Mouse (Mus musculus) liver, embryonic 14.5 days (tissue): Measurements from ENCODE around the gene Kalrn. TPM values are rescaled to one million over a fixed set of nuclear protein-coding genes. Genes with fewer than 3 reads are reported as not detected.
A peak's percentile ranks its signal among the peaks of the same experiment; 100 is the strongest.

Experiments used
- ATAC-seq: fragments of 200-750 bp; cut with Nextera tagmentation; 2 replicates; pipeline ENCODE4 v1.8.0; 2017; ENCODE audit warnings: moderate number of reproducible peaks, mild to moderate bottlenecking, moderate library complexity; ENCODE audit not compliant: insufficient read depth
- DNase-seq, 3 experiments: peaks; one replicate each; pipeline ENCODE4 v3.0.0-alpha.2; 2012 to 2013; ENCODE audit warnings: low read depth in 3 of 3, low spot score in 3 of 3
- H3K27ac ChIP-seq: fragments of 300-500 bp; sonication (generic); 2 replicates; pipeline ENCODE4 v1.5.1; 2014; ENCODE audit warnings: moderate library complexity, mild to moderate bottlenecking, control low read depth, inconsistent platforms
- H3K27me3 ChIP-seq: fragments of 300-500 bp; sonication (generic); 2 replicates; pipeline ENCODE4 v1.6.1; 2014; ENCODE audit warnings: mild to moderate bottlenecking, low read length, moderate library complexity; ENCODE audit not compliant: control insufficient read depth, insufficient read depth
- H3K36me3 ChIP-seq: fragments of 300-500 bp; sonication (generic); replicated peaks from 2 replicates; pipeline ENCODE4 v1.6.1; 2014; ENCODE audit warnings: low read depth; ENCODE audit not compliant: control insufficient read depth, insufficient read depth
- H3K4me1 ChIP-seq, 2 experiments: fragments of 200-500 bp in 1 of 2; fragments of 300-500 bp in 1 of 2; sonication (generic) in 1 of 2; replicated peaks; 2 replicates each; pipeline ENCODE4 v1.6.1; 2012 to 2014; ENCODE audit warnings: antibody characterized with exemption in 1 of 2, inconsistent platforms in 1 of 2, low read length in 1 of 2; ENCODE audit not compliant: control insufficient read depth in 2 of 2, insufficient read depth in 2 of 2
- H3K4me2 ChIP-seq: fragments of 300-500 bp; sonication (generic); 2 replicates; pipeline ENCODE4 v1.6.1; 2014; ENCODE audit warnings: low read depth, mild to moderate bottlenecking, control low read depth, moderate library complexity
- H3K4me3 ChIP-seq, 2 experiments: fragments of 200-500 bp in 1 of 2; fragments of 300-500 bp in 1 of 2; sonication (generic) in 1 of 2; 2 replicates each; pipeline ENCODE4 v1.5.1; 2012 to 2014; ENCODE audit warnings: low read depth in 2 of 2, low read length in 2 of 2, mild to moderate bottlenecking in 2 of 2, control low read depth in 1 of 2, inconsistent platforms in 1 of 2, moderate library complexity in 1 of 2; ENCODE audit not compliant: insufficient read depth in 1 of 2
- H3K9ac ChIP-seq: fragments of 300-500 bp; sonication (generic); replicated peaks from 2 replicates; pipeline ENCODE4 v1.6.1; 2014; ENCODE audit warnings: mild to moderate bottlenecking, control low read depth, moderate library complexity
- H3K9me3 ChIP-seq: fragments of 300-500 bp; sonication (generic); 2 replicates; pipeline ENCODE4 v1.6.1; 2016; ENCODE audit warnings: low read length, mixed read lengths; ENCODE audit not compliant: control insufficient read depth
- CTCF ChIP-seq: IDR thresholded peaks from 2 replicates; pipeline ENCODE4 v1.5.1; 2016; ENCODE audit warnings: antibody characterized with exemption, low read depth, control low read depth
- EP300 ChIP-seq: IDR thresholded peaks from 2 replicates; pipeline ENCODE4 v1.6.1; 2016; ENCODE audit warnings: antibody characterized with exemption, low read depth
- WGBS: fragments of 180-500 bp; shearing (Covaris S2); extraction: QIAGEN DNeasy Blood & Tissue Kit; methylation state at CpG from one replicate; pipeline ENCODE4 v1.1.7; 2014; ENCODE audit not compliant: insufficient replicate concordance; 5-methylcytosine and 5-hydroxymethylcytosine counted together
- polyA plus RNA-seq, 2 experiments: library from polyadenylated mRNA; depleted of rRNA in 1 of 2; stranded (reverse) in 1 of 2; unstranded in 1 of 2; fragments of >200 nt; fragmentation: Nextera tagmentation in 1 of 2; extraction: Ambion mirVana in 1 of 2; gene quantifications; 2 replicates each; pipeline versions ENCODE4 v1.2.1 to v1.2.3; 2012 to 2014

Gene Kalrn
- polyA plus RNA-seq, 2 experiments = 7.2 to 8.5 TPM

DNA sequence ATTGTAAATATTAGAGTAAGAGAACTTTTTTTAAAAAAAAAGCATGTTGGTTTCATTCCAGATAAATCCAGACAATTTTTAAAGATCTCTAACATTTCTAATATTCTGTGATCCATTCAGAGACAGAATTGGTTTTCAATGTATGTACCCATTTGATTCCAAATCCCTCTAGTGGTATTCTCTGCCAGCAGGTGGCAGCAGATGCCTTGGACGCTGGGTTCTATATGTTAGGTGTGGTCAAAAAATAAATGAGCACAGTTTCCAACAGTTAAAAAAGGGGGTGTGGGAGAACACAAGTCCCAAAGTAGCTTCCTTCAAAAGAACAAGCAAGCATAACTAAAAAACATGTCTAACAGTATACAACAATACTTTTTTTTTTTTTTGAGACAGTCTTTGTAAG, 41.8 kb downstream of the Kalrn start:
- Histone ChIP-seq H3K4me2 (no peak overlapping the region), H3K36me3 (no peaks in the 10 kb centered on the region), H3K9me3 (no peaks in the 10 kb centered on the region), H3K4me1 (peaks cover 0 to 9% of the 10 kb centered on the region in 2 experiments; a peak in 2 of 4 replicates), H3K4me3 (no peak overlapping the region), H3K9ac (no peak overlapping the region), H3K27ac (no peak overlapping the region), H3K27me3 (no peaks in the 10 kb centered on the region)
- WGBS = 0% methylated on average over 1 of the region's 1 CpGs
- DNase-seq (peak; percentile 5 to 20 (median 11)), ATAC-seq (no peak)
- peak; percentile 58 for TF ChIP-seq CTCF
- no peak for TF ChIP-seq EP300

DNA sequence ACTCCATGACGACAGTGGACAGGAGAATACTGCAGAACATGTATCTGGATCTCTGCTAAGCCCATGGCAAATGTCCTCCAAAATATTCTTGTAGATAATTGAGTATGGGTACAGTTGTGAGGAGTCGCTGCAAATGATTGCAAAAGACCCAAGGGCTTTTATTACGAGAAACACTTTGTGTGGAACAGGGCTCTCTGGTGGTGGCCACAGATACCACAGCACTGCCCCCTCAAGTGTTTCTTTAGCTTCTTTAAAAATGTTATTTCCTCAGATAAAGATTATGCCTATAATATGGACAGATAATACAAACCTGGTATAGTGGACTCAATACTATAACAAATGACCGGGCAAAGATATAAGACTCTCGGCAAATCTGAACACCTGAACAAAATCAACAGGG, 43.3 kb downstream of the Kalrn start:
- TF ChIP-seq EP300 (no peak), CTCF (no peak)
- Histone ChIP-seq H3K4me1 (peaks cover 0 to 6% of the 10 kb centered on the region in 2 experiments; a peak in 2 of 4 replicates), H3K9me3 (no peaks in the 10 kb centered on the region), H3K4me3 (no peak overlapping the region), H3K4me2 (no peak overlapping the region), H3K9ac (no peak overlapping the region), H3K27ac (no peak overlapping the region), H3K36me3 (no peaks in the 10 kb centered on the region), H3K27me3 (no peaks in the 10 kb centered on the region)
- DNase-seq (no peak), ATAC-seq (no peak)
- 59% methylated on average over 5 of the region's 5 CpGs for WGBS

DNA sequence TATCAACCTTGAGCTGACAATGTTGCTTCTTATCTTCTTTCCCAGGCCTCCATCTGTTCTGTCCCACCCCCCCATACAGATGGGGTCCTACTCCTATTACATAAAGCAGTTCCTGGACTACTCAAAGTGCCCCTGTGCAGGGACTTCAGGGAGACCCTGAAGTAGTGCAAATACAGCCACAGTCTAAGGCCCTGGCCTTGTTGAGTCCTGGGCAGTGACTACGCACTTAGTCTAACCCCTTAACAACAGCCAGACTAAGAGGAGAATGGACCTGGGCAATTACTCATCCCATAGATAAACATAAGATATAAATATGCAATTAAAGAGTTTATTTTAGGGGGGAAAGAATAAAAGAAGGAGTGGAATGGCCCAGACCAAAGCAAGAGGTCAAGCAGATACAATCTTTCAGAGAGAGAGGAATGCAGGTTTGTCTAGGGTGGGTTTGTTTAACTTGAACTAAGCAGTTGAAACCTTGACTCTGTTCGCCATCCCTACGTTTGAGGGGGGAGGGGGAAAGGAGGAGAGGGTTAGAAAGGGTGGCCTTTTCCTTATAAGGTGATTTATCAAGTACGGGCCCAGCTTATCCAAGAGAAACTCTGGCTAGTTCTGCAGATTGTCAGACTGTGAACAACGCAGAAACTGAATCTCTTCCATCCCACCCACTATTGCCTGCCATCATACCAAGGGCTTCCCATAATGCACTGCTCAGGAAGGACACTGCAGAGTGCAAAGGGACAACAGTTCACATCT, 44.9 kb downstream of the Kalrn start:
- WGBS = 53% methylated on average over 5 of the region's 5 CpGs
- H3K4me1 ChIP-seq = peaks cover 0 to 5% of the 10 kb centered on the region in 2 experiments; a peak in 2 of 4 replicates
- no peaks in the 10 kb centered on the region for H3K27me3 ChIP-seq
- no peak for DNase-seq
- H3K36me3 ChIP-seq = no peaks in the 10 kb centered on the region
- ATAC-seq = no peak
- H3K9me3 ChIP-seq = no peaks in the 10 kb centered on the region
- no peak overlapping the region for H3K4me3 ChIP-seq
- no peak overlapping the region for H3K9ac ChIP-seq
- no peak for TF ChIP-seq EP300
- TF ChIP-seq CTCF = no peak
- H3K4me2 ChIP-seq = no peak overlapping the region
- no peak overlapping the region for H3K27ac ChIP-seq

DNA sequence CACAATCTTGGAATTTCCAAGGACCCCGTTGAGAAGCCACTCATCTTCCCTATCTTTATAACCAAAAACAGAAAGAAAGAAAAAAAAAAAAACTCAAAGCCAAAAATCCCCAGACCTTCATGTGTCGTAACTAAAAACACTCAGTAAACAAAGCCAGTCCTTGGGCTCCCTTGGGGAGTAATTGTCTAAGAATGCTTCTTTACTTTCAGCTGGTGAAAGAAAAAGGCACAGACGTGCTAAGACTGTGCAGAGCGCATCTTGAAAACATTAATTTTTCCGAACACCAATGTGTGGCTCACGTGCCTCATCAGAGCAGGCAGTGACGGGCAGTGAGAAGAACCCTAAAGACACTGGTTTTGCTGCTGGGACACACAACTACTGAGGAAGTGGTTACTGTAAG, 47.0 kb downstream of the Kalrn start:
- TF ChIP-seq EP300 (no peak), CTCF (no peak)
- Histone ChIP-seq H3K9ac (no peak overlapping the region), H3K27ac (no peak overlapping the region), H3K4me3 (no peak overlapping the region), H3K36me3 (no peaks in the 10 kb centered on the region), H3K4me2 (no peak overlapping the region), H3K4me1 (peaks cover 0 to 5% of the 10 kb centered on the region in 2 experiments; a peak in 2 of 4 replicates), H3K27me3 (no peaks in the 10 kb centered on the region), H3K9me3 (no peaks in the 10 kb centered on the region)
- ATAC-seq = no peak
- WGBS = 61% methylated on average over 7 of the region's 7 CpGs
- no peak for DNase-seq

DNA sequence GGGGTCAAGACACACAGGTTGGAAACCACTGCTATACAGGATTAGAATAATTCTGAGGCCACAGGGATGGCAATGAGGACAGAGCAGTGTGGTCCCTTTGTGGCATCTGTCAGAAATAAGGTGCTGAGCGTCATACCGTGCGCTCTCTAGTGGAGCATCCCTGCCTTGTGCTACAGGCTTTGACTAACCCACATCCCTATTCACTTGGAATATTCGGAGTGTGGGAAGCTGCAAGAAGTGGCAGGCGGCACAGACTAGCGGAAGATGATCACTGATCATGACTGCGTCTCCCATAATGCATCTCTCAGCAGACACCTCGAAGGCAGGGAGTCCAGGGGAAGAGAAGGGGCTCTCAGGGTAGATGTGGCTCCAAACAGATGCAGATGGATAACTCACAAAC, 47.5 kb downstream of the Kalrn start:
- H3K9ac ChIP-seq = no peak overlapping the region
- no peaks in the 10 kb centered on the region for H3K9me3 ChIP-seq
- no peaks in the 10 kb centered on the region for H3K27me3 ChIP-seq
- DNase-seq = no peak
- no peak overlapping the region for H3K4me2 ChIP-seq
- ATAC-seq = no peak
- no peak for TF ChIP-seq CTCF
- H3K4me3 ChIP-seq = no peak overlapping the region
- peaks cover 0 to 5% of the 10 kb centered on the region in 2 experiments; a peak in 2 of 4 replicates for H3K4me1 ChIP-seq
- 57% methylated on average over 8 of the region's 8 CpGs for WGBS
- no peak overlapping the region for H3K27ac ChIP-seq
- no peaks in the 10 kb centered on the region for H3K36me3 ChIP-seq
